Mouse (Mus musculus) hindbrain, postnatal 0 days (tissue): ENCODE data around the gene Tmpo. TPM values are rescaled to one million over a fixed set of nuclear protein-coding genes. Genes with fewer than 3 reads are reported as not detected.

Source experiments
- ATAC-seq: fragments of 200-750 bp; cut with Nextera tagmentation; 2 replicates; pipeline ENCODE4 v1.8.0; 2017; ENCODE audit warnings: mild to moderate bottlenecking, moderate TSS enrichment, moderate library complexity
- DNase-seq: peaks from one replicate; pipeline ENCODE4 v3.0.0-alpha.2; 2015; ENCODE audit warnings: low spot score
- H3K27ac ChIP-seq: fragments of 300-500 bp; sonication (generic); 2 replicates; pipeline ENCODE4 v1.5.1; 2014; ENCODE audit warnings: mild to moderate bottlenecking
- H3K27me3 ChIP-seq: fragments of 300-500 bp; sonication (generic); 2 replicates; pipeline ENCODE4 v1.6.1; 2014; ENCODE audit warnings: low read length, mixed read lengths; ENCODE audit not compliant: insufficient read depth
- H3K36me3 ChIP-seq: fragments of 300-500 bp; sonication (generic); 2 replicates; pipeline ENCODE4 v1.6.1; 2014; ENCODE audit warnings: low read length, mixed read lengths; ENCODE audit not compliant: insufficient read depth
- H3K4me1 ChIP-seq: fragments of 300-500 bp; sonication (generic); 2 replicates; pipeline ENCODE4 v1.6.1; 2014; ENCODE audit warnings: antibody characterized with exemption, low read length, mixed read lengths; ENCODE audit not compliant: insufficient read depth
- H3K4me2 ChIP-seq: fragments of 300-500 bp; sonication (generic); 2 replicates; pipeline ENCODE4 v1.6.1; 2014; ENCODE audit warnings: low read depth, mild to moderate bottlenecking, low read length, moderate library complexity, mixed read lengths
- H3K4me3 ChIP-seq: fragments of 300-500 bp; sonication (generic); 2 replicates; pipeline ENCODE4 v1.5.1; 2014; ENCODE audit warnings: low read length
- H3K9ac ChIP-seq: fragments of 300-500 bp; sonication (generic); replicated peaks from 2 replicates; pipeline ENCODE4 v1.6.1; 2014; ENCODE audit warnings: mild to moderate bottlenecking, low read length, moderate library complexity, mixed read lengths
- H3K9me3 ChIP-seq: fragments of 300-500 bp; sonication (generic); 2 replicates; pipeline ENCODE4 v1.6.1; 2016; ENCODE audit warnings: low read length, mixed read lengths
- CTCF ChIP-seq: IDR thresholded peaks from 2 replicates; pipeline ENCODE4 v1.5.1; 2016; ENCODE audit warnings: antibody characterized with exemption, control low read depth, low read depth
- WGBS: fragments of 180-500 bp; shearing (Covaris S2); extraction: QIAGEN DNeasy Blood & Tissue Kit; methylation state at CpG from one replicate; pipeline ENCODE4 v1.1.7; 2014; 5-methylcytosine and 5-hydroxymethylcytosine counted together
- polyA plus RNA-seq: library from polyadenylated mRNA; unstranded; fragments of >200 nt; fragmentation: Nextera tagmentation; extraction: Ambion mirVana; gene quantifications from 2 replicates; pipeline ENCODE4 v1.2.1, GENCODE M21; 2015
- total RNA-seq: library from RNA; depleted of rRNA; stranded (reverse); fragments of >200 nt; gene quantifications from 2 replicates; pipeline ENCODE4 v1.2.3, GENCODE M21; 2014

The Tmpo gene
- total and polyA plus RNA-seq, 2 experiments from 2014 or later = 66.9 to 102 TPM

GRCm38 (mm10) chr10:91123828-91124822, 57.0 kb downstream of the Tmpo start, which contains the start of gene Slc25a3:
Gene Slc25a3, minus strand, starts transcription at chr10:91124059.
- Histone ChIP-seq H3K4me1 (peaks cover 16% of the 10 kb centered on the region), H3K27ac (peak within 1 kb of the TSS; percentile 98), H3K4me2 (peak within 1 kb of the TSS; percentile 91), H3K36me3 (peaks cover 15% of the 10 kb centered on the region), H3K27me3 (no peaks in the 10 kb centered on the region), H3K4me3 (peak within 1 kb of the TSS; percentile 64), H3K9me3 (no peaks in the 10 kb centered on the region), H3K9ac (peak within 1 kb of the TSS; percentile 99)
- no peak for TF ChIP-seq CTCF
- ATAC-seq (peak; percentile 100), DNase-seq (peak; percentile 100)
- WGBS = 12% methylated on average over 57 of the region's 59 CpGs

- DNase-seq = peak; percentile 30
- peaks cover 22% of the 10 kb centered on the region for H3K36me3 ChIP-seq
- peaks cover 16% of the 10 kb centered on the region for H3K4me1 ChIP-seq
- under 1% methylated on average over 44 of the region's 44 CpGs for WGBS
- H3K4me2 ChIP-seq = peak overlapping the region; percentile 91
- TF ChIP-seq CTCF = no peak
- H3K9ac ChIP-seq = peak overlapping the region; percentile 99
- H3K27me3 ChIP-seq = no peaks in the 10 kb centered on the region
- H3K27ac ChIP-seq = peak overlapping the region; percentile 98
- H3K9me3 ChIP-seq = no peaks in the 10 kb centered on the region
- peak; percentile 18 for ATAC-seq
- H3K4me3 ChIP-seq = peak overlapping the region; percentile 64
Observed at GRCm38 (mm10) chr10:91123281-91123827, 57.8 kb downstream of the Tmpo start.

GRCm38 (mm10) chr10:91122646-91123045, 58.5 kb downstream of the Tmpo start:
- no peaks in the 10 kb centered on the region for H3K9me3 ChIP-seq
- no peak for ATAC-seq
- no peak for DNase-seq
- H3K36me3 ChIP-seq = peaks cover 28% of the 10 kb centered on the region
- peak overlapping the region; percentile 64 for H3K4me3 ChIP-seq
- WGBS = 37% methylated on average over 6 of the region's 6 CpGs
- peak overlapping the region; percentile 99 for H3K9ac ChIP-seq
- H3K27me3 ChIP-seq = no peaks in the 10 kb centered on the region
- peak overlapping the region; percentile 91 for H3K4me2 ChIP-seq
- no peak for TF ChIP-seq CTCF
- peaks cover 16% of the 10 kb centered on the region for H3K4me1 ChIP-seq
- H3K27ac ChIP-seq = peak overlapping the region; percentile 98; the same call in 1 of the 2 replicates

- no peak overlapping the region for H3K27ac ChIP-seq
- no peaks in the 10 kb centered on the region for H3K9me3 ChIP-seq
- peaks cover 8% of the 10 kb centered on the region for H3K4me1 ChIP-seq
- peaks cover 65% of the 10 kb centered on the region for H3K36me3 ChIP-seq
- H3K4me2 ChIP-seq = no peak overlapping the region
- 91% methylated on average over 12 of the region's 12 CpGs for WGBS
- no peak overlapping the region for H3K9ac ChIP-seq
- no peak for TF ChIP-seq CTCF
- ATAC-seq = no peak
- H3K27me3 ChIP-seq = no peaks in the 10 kb centered on the region
- no peak overlapping the region for H3K4me3 ChIP-seq
- no peak for DNase-seq
Observed at GRCm38 (mm10) chr10:91116958-91117357, 64.2 kb downstream of the Tmpo start.

GRCm38 (mm10) chr10:91109841-91110240, 71.3 kb downstream of the Tmpo start:
- no peak for TF ChIP-seq CTCF
- H3K4me2 ChIP-seq = no peak overlapping the region
- H3K27me3 ChIP-seq = no peaks in the 10 kb centered on the region
- H3K36me3 ChIP-seq = peaks cover 18% of the 10 kb centered on the region; the same call in 1 of the 2 replicates
- H3K27ac ChIP-seq = no peak overlapping the region
- no peak overlapping the region for H3K9ac ChIP-seq
- 0 out of 2 replicates have a peak, but pooled peaks cover 5% of the 10 kb centered on the region for H3K9me3 ChIP-seq
- H3K4me3 ChIP-seq = no peak overlapping the region
- ATAC-seq (no peak), DNase-seq (no peak)
- WGBS = 78% methylated on average over 4 of the region's 4 CpGs
- H3K4me1 ChIP-seq = no peaks in the 10 kb centered on the region

- H3K36me3 ChIP-seq = peaks cover 6% of the 10 kb centered on the region; the same call in 1 of the 2 replicates
- H3K4me1 ChIP-seq = no peaks in the 10 kb centered on the region
- H3K4me3 ChIP-seq = no peak overlapping the region
- 0 out of 2 replicates have a peak, but pooled peaks cover 5% of the 10 kb centered on the region for H3K9me3 ChIP-seq
- WGBS = 85% methylated on average over 3 of the region's 3 CpGs
- DNase-seq (no peak), ATAC-seq (no peak)
- H3K4me2 ChIP-seq = no peak overlapping the region
- H3K27me3 ChIP-seq = no peaks in the 10 kb centered on the region
- no peak overlapping the region for H3K9ac ChIP-seq
- TF ChIP-seq CTCF = no peak
- H3K27ac ChIP-seq = no peak overlapping the region
Observed at GRCm38 (mm10) chr10:91105981-91106380, 75.1 kb downstream of the Tmpo start.
